Mouse (Mus musculus) Muller cell, postnatal 12 days (primary cell): ENCODE data around the gene Il27ra.
A peak's percentile ranks its signal among the peaks of the same experiment; 100 is the strongest.

Experiments
- DNase-seq: peaks from one replicate; pipeline ENCODE4 v3.0.0-alpha.2; 2015; ENCODE audit errors: inconsistent ontology term

Gene Il27ra

GRCm38 (mm10) chr8:84065457-84066072 is 23.2 kb upstream of the Il27ra start:
- peak; percentile 44 for DNase-seq

- DNase-seq: no peak
Measured at GRCm38 (mm10) chr8:84065037-84065436, 22.6 kb upstream of the Il27ra start, which contains the start of gene Gm10643. TSS of gene Gm10643 (minus strand) at chr8:84065137.

GRCm38 (mm10) chr8:84063861-84064610 is 21.6 kb upstream of the Il27ra start:
- no peak for DNase-seq

GRCm38 (mm10) chr8:84060245-84060644 is 17.9 kb upstream of the Il27ra start:
- no peak for DNase-seq

- no peak for DNase-seq
Measured at GRCm38 (mm10) chr8:84059226-84059625, 16.8 kb upstream of the Il27ra start.

- DNase-seq: no peak
Measured at GRCm38 (mm10) chr8:84057827-84058226, 15.4 kb upstream of the Il27ra start.

GRCm38 (mm10) chr8:84053229-84053628 is 10.8 kb upstream of the Il27ra start:
- no peak for DNase-seq

- no peak for DNase-seq
Measured at GRCm38 (mm10) chr8:84052746-84053145, 10.4 kb upstream of the Il27ra start.

- no peak for DNase-seq
Measured at GRCm38 (mm10) chr8:84048171-84048570, 5.8 kb upstream of the Il27ra start.

GRCm38 (mm10) chr8:84046505-84046904 is 4.1 kb upstream of the Il27ra start:
- no peak for DNase-seq

- no peak for DNase-seq
Measured at GRCm38 (mm10) chr8:84044900-84045299, 2.5 kb upstream of the Il27ra start, which contains the start of gene Rln3. TSS of gene Rln3 (minus strand) at chr8:84045000.

GRCm38 (mm10) chr8:84044103-84044502 is 1.7 kb upstream of the Il27ra start:
- no peak for DNase-seq

- no peak for DNase-seq
Measured at GRCm38 (mm10) chr8:84042948-84043342, 556 bp upstream of the Il27ra start.

GRCm38 (mm10) chr8:84039050-84039449 is 3.3 kb downstream of the Il27ra start:
- peak; percentile 48 for DNase-seq

GRCm38 (mm10) chr8:84038015-84038414 is 4.4 kb downstream of the Il27ra start:
- no peak for DNase-seq

- peak; percentile 52 for DNase-seq
Measured at GRCm38 (mm10) chr8:84032777-84033176, 9.6 kb downstream of the Il27ra start.

- DNase-seq: no peak
Measured at GRCm38 (mm10) chr8:84029272-84029671, 13.1 kb downstream of the Il27ra start.

GRCm38 (mm10) chr8:84027449-84027848 is 14.9 kb downstream of the Il27ra start:
- no peak for DNase-seq

GRCm38 (mm10) chr8:84025863-84026262 is 16.5 kb downstream of the Il27ra start:
- DNase-seq: peak; percentile 52

- DNase-seq: no peak
Measured at GRCm38 (mm10) chr8:84024171-84024570, 18.2 kb downstream of the Il27ra start.

GRCm38 (mm10) chr8:84023631-84024030 is 18.8 kb downstream of the Il27ra start:
- DNase-seq: no peak

GRCm38 (mm10) chr8:84023085-84023484 is 19.3 kb downstream of the Il27ra start:
- DNase-seq: peak; percentile 55

- DNase-seq: peak; percentile 52
Measured at GRCm38 (mm10) chr8:84021569-84021968, 20.8 kb downstream of the Il27ra start.
